In the genomic region with DNA sequence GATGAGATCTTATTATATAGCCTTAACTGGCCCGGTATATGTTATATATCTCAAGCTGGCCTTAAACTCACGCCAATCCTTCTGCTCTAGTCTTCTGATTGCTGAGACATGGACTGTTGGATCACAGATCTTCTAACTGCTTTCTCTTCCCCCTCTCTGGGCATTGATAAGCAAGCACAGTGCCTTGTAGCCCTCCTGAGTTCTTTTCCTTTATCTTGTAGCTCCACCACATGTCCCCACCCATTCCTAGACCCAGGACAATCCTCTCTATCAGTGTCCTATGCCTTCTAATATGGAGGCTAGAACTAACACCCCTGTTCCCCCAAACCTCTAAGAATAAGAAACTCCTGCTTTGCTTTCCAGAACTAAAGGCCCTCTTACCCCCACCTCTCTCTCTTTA, we compare ENCODE assay signal across 21 mouse cellular contexts. TPM values are rescaled to one million over a fixed set of nuclear protein-coding genes. Genes with fewer than 3 reads are reported as not detected.
A peak's percentile ranks its signal among the peaks of the same experiment; 100 is the strongest.
DNase-seq lines count a peak whose midpoint lies in the region; ATAC-seq and TF ChIP-seq lines count a peak whose summit lies in the region.
"Had no signal": no experiment of that assay in that cellular context is flagged by ENCODE, and none has a peak within 500 bp of the region (broad histone marks: within the 10 kb centered on the region; RNA-seq: fewer than 3 reads in every experiment).

No protein-coding gene starts in this region.

- DNase-seq in liver, postnatal 0 days: no peak
- peak; percentile 5 for DNase-seq in liver, embryonic 13.5 days
- DNase-seq in limb, embryonic 10.5 days (ENCODE audit: low spot score): no peak
- DNase-seq: adrenal gland, postnatal 10 days; cerebellum, adult 2 months; cerebellum, postnatal 10 days; gastrocnemius, adult 2 months; gastrocnemius, postnatal 36 days had no signal

- H3K27me3 ChIP-seq in liver, embryonic 12.5 days (replicated peaks): 0 out of 2 replicates have a peak, but pooled peaks cover 10% of the 10 kb centered on the region
- H3K27me3 ChIP-seq in liver, postnatal 0 days (ENCODE audit: insufficient read depth, low read length): no peaks in the 10 kb centered on the region
- H3K27me3 ChIP-seq in liver, embryonic 13.5 days: 0 out of 2 replicates have a peak, but pooled peaks cover 4% of the 10 kb centered on the region
- no peaks in the 10 kb centered on the region for H3K27me3 ChIP-seq in limb, embryonic 10.5 days (ENCODE audit: low read depth, poor library complexity, severe bottlenecking)
- H3K27me3 ChIP-seq: CH12.LX had no signal

- peak; percentile 63; the same call in 1 of the 2 replicates for ATAC-seq in liver, embryonic 12.5 days
- ATAC-seq in liver, postnatal 0 days: no peak
- ATAC-seq in liver, embryonic 13.5 days (ENCODE audit: low read depth): peak; percentile 76
- ATAC-seq in megakaryocyte progenitor cell, adult 5-6 weeks (replicated peaks; ENCODE audit: poor library complexity): peak; percentile 61
- no peak for ATAC-seq in erythroid progenitor cell, adult 5-6 weeks (replicated peaks; ENCODE audit: low FRiP score, poor library complexity, severe bottlenecking)
- ATAC-seq: forebrain, embryonic 14.5 days had no signal

- no peaks in the 10 kb centered on the region for H3K9me3 ChIP-seq in liver, embryonic 12.5 days (replicated peaks)
- no peaks in the 10 kb centered on the region for H3K9me3 ChIP-seq in liver, postnatal 0 days (ENCODE audit: low read length)
- H3K9me3 ChIP-seq in liver, embryonic 13.5 days (replicated peaks): no peaks in the 10 kb centered on the region
- no peaks in the 10 kb centered on the region for H3K9me3 ChIP-seq in limb, embryonic 10.5 days (replicated peaks)
- H3K9me3 ChIP-seq: embryonic facial prominence, embryonic 10.5 days; forebrain, embryonic 10.5 days; heart, embryonic 12.5 days; hindbrain, embryonic 10.5 days had no signal

- no peak overlapping the region for H3K27ac ChIP-seq in liver, embryonic 12.5 days
- H3K27ac ChIP-seq in liver, postnatal 0 days (ENCODE audit: low read depth): no peak overlapping the region
- H3K27ac ChIP-seq in liver, embryonic 13.5 days: no peak overlapping the region
- H3K27ac ChIP-seq in limb, embryonic 10.5 days: no peak overlapping the region
- H3K27ac ChIP-seq: embryonic facial prominence, embryonic 10.5 days; forebrain, embryonic 10.5 days; gastrocnemius, adult 2 months; hindbrain, embryonic 10.5 days; hindbrain, embryonic 14.5 days had no signal

- H3K9ac ChIP-seq in liver, embryonic 12.5 days: no peak overlapping the region
- H3K9ac ChIP-seq in liver, postnatal 0 days (replicated peaks): no peak overlapping the region
- no peak overlapping the region for H3K9ac ChIP-seq in liver, embryonic 13.5 days
- H3K9ac ChIP-seq: heart, embryonic 12.5 days; hindbrain, embryonic 14.5 days had no signal

- 38% methylated on average over 2 of the region's 2 CpGs for WGBS in liver, embryonic 12.5 days (ENCODE audit: insufficient replicate concordance)
- WGBS in liver, postnatal 0 days (ENCODE audit: insufficient replicate concordance): 60% methylated on average over 2 of the region's 2 CpGs
- 35% methylated on average over 2 of the region's 2 CpGs for WGBS in liver, embryonic 13.5 days (ENCODE audit: insufficient replicate concordance)
- WGBS in limb, embryonic 10.5 days: 84% methylated on average over 2 of the region's 2 CpGs

- TF ChIP-seq EP300 in liver, postnatal 0 days (IDR thresholded peaks at IDR 0.05; ENCODE audit: low read depth): no peak

- peaks cover 16% of the 10 kb centered on the region for H3K4me1 ChIP-seq in liver, embryonic 12.5 days
- no peaks in the 10 kb centered on the region for H3K4me1 ChIP-seq in liver, postnatal 0 days (ENCODE audit: insufficient read depth)
- H3K4me1 ChIP-seq in liver, embryonic 13.5 days (replicated peaks): peaks cover 14% of the 10 kb centered on the region
- no peaks in the 10 kb centered on the region for H3K4me1 ChIP-seq in limb, embryonic 10.5 days
- H3K4me1 ChIP-seq: embryonic facial prominence, embryonic 10.5 days; forebrain, embryonic 10.5 days; heart, embryonic 12.5 days; hindbrain, embryonic 10.5 days had no signal

- H3K4me3 ChIP-seq in liver, embryonic 12.5 days: no peak overlapping the region
- H3K4me3 ChIP-seq in liver, postnatal 0 days (ENCODE audit: low read depth, low read length): no peak overlapping the region
- no peak overlapping the region for H3K4me3 ChIP-seq in liver, embryonic 13.5 days (replicated peaks)
- no peak overlapping the region for H3K4me3 ChIP-seq in limb, embryonic 10.5 days
- H3K4me3 ChIP-seq: embryonic facial prominence, embryonic 10.5 days; forebrain, embryonic 10.5 days; gastrocnemius, adult 2 months; heart, embryonic 12.5 days; hindbrain, embryonic 10.5 days had no signal

- no peaks in the 10 kb centered on the region for H3K36me3 ChIP-seq in liver, embryonic 12.5 days
- no peaks in the 10 kb centered on the region for H3K36me3 ChIP-seq in liver, postnatal 0 days (replicated peaks; ENCODE audit: insufficient read depth, low read length)
- H3K36me3 ChIP-seq in liver, embryonic 13.5 days: no peaks in the 10 kb centered on the region
- H3K36me3 ChIP-seq in limb, embryonic 10.5 days: no peaks in the 10 kb centered on the region
- H3K36me3 ChIP-seq: embryonic facial prominence, embryonic 10.5 days; forebrain, embryonic 10.5 days; heart, embryonic 12.5 days; hindbrain, embryonic 10.5 days had no signal

- TF ChIP-seq CTCF in liver, postnatal 0 days (IDR thresholded peaks at IDR 0.05; ENCODE audit: low read depth): no peak

- H3K4me2 ChIP-seq in liver, embryonic 12.5 days: no peak overlapping the region
- H3K4me2 ChIP-seq in liver, postnatal 0 days (ENCODE audit: low read depth, low read length): no peak overlapping the region
- no peak overlapping the region for H3K4me2 ChIP-seq in liver, embryonic 13.5 days
- H3K4me2 ChIP-seq: heart, embryonic 12.5 days; hindbrain, embryonic 14.5 days had no signal

RNA-seq across cellular contexts. Expression of a gene that starts 14.5 kb away (rescaled TPM):
- not detected in 2 replicates for polyA plus RNA-seq in liver, embryonic 12.5 days (2016; fragmentation: Nextera tagmentation; extraction: Ambion mirVana)
- not detected in 2 replicates for polyA plus RNA-seq in liver, postnatal 0 days (2015; fragmentation: Nextera tagmentation; extraction: Ambion mirVana)
- polyA plus RNA-seq in liver, embryonic 13.5 days (2015; fragmentation: Nextera tagmentation; extraction: Ambion mirVana): not detected in 2 replicates
- not detected in 2 replicates for total RNA-seq in megakaryocyte progenitor cell, adult 5-6 weeks (2015)
- not detected in 2 replicates for total RNA-seq in megakaryocyte progenitor cell, adult 5-6 weeks (2017)
- not detected in 2 replicates for total RNA-seq in erythroid progenitor cell, adult 5-6 weeks (2015; ENCODE audit: low replicate concordance)
- not detected in 2 replicates for total RNA-seq in erythroid progenitor cell, adult 5-6 weeks (2017; ENCODE audit: low replicate concordance)
- polyA plus RNA-seq in limb, embryonic 10.5 days (2016; fragmentation: Nextera tagmentation; extraction: Ambion mirVana): not detected in 2 replicates
- total RNA-seq: CH12.LX; gastrocnemius, adult 2 months; gastrocnemius, postnatal 36 days; heart, adult 8-10 months; heart, postnatal 25 days had no signal
- polyA plus RNA-seq: forebrain, embryonic 10.5 days; heart, embryonic 12.5 days; heart, embryonic 16.5 days; hindbrain, embryonic 10.5 days had no signal

Comparison
In these comparisons a context has a peak if more than half of its experiments do, and no peak if none do; other contexts are left out.
1. ATAC-seq: peak in liver, embryonic 12.5 days (single experiment), liver, embryonic 13.5 days (single experiment) and megakaryocyte progenitor cell, adult 5-6 weeks (single experiment); none in liver, postnatal 0 days (single experiment) and erythroid progenitor cell, adult 5-6 weeks (single experiment).